Mouse (Mus musculus): ENCODE results near the gene Cfap61.

Gene Cfap61

DNA sequence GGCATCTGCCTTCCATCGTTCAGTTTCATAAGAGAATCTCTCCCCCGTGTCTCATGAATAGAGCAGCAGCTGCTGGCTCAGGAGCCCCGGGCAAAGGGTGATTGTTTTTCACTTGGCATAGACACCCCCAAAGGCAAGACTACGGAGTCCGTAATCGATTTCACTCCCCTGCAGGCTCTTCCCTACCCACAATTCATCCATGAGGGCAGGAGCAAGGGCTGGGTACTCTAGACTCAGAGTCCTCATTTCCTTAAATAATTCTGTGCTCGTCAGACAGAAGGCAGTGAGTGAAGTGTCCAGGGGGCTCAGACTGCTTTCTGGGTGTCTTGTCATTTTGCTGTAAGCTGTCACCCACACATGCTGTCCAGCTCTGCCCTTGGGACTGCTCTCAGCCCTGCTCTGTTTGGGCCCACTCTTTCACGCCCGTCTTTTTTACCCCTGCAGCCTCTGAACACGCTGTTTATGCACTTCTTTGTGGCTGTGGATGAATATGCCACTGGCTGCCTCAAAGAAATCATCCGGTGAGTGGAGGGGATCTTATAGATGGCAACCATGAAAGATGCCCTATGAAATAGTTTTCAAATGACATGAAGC lies 15.0 kb downstream of the Cfap61 start:
- DNase-seq (ENCODE audit: low spot score in 2 of 2) = no peak

DNA sequence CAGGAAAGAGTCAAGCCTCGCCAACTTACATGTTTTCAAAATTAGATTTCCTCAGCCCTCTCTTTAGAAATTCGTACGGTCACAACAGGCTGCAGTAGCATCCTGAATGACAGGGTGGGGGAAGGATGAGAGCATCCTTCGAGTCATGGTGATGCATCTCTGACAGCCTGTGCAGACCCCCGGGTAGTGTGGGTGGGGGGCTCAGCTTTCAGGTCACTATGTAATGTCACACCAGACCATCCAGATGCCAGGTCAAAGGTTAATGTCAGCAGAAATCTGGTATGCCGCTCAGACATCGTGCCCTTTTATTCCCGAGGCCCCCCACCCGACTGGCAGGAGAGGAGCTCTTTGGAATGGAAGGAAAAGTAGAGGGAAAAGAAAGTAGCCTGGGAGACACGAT lies 15.7 kb downstream of the Cfap61 start:
- DNase-seq (ENCODE audit: low spot score in 2 of 2) = no peak

DNA sequence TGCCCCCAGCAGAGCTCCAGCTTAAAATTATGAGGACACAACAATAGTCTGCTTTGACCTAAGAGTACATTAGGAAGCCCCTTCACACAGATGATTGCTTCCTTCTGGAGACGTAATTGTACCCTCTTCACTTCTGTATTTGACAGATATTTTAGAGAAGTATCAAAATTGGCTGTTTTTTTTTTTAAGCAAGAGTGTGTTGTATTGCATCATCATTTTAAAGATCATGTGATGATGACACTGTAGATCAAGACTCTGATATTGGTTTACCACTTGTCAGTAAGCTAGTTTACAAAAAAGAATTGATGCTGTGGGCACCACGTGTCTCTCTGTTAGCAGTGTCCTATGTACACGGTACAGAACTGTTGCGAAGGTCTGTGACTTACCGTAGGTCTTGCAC lies 18.1 kb downstream of the Cfap61 start:
- DNase-seq (ENCODE audit: low spot score in 2 of 2) = no peak

DNA sequence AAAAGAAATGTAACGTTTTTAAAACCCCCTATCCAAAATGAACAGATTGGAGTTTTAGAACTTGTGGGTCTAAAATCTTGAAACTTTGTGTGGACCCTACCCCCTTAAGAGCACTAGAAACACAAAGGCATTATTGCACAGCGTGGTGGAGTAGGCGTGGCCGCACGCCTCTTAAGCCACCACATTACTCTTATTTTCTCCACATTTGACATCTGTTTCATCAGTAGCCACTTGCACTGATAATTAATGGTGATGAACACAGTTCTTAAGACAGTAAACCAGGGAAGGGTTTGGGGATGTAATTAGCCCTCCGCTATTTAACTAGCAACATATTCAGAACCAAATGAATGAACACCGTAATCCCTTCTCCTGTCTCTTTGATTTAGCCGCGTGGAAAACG lies 21.3 kb downstream of the Cfap61 start:
- DNase-seq (ENCODE audit: low spot score in 2 of 2) = no peak

DNA sequence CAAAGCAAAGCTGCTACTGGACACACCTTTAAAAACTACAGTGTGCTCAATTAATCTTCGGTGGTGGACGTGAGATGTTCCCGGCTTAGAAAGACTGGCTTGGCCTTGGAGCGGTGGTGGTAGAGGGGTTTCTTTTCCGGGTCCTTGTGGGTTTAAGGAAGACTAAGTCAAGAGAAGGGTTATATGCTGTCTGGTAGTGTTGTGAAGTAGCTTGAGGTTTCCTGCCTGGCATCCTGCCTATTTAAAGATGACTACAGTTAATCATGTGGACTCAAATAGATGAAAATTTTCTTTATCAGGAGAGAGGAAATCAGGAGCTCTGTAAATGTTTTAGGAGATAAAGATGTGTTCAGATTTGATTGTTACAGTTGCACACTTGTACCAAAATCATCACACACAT lies 21.7 kb downstream of the Cfap61 start:
- DNase-seq (ENCODE audit: low spot score in 2 of 2) = no peak

DNA sequence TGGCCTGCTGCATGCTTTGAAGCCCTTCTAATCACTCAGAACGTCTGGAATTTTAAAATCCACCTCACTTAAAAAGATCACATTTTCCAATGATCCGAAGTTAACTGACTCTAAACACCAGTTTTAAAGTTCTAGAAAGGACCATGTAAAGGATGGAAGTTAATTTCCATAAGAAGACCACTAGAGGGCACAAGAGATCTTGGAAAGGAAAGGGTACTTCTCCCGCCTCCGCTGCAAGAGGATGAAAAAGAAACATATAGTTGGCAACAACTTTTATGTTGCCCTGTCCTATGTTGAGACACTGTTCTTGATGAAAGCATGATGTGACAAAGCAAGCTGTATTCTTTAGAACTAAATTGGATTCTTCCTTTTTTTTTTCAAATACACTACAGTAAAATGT lies 22.9 kb downstream of the Cfap61 start:
- DNase-seq (ENCODE audit: low spot score in 2 of 2) = no peak

DNA sequence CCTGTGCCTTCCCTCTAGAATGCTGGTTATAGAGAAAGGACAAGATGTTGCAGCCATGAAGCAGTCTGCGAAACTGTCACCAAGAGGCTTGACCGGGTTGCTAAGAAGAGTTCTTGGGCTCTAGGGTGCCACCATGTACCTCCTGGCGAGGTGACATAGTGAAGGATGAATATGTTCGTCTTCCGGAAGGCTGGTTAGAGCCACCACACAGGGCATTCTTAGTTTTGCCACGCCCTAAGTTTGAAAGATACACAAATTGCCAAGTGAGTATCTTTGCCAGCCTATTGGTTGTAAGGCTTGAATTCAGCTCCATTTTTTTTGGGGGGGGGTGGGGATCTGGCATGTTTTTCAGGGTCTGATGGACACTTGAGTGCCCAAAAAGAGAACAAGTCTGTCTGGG lies 23.5 kb downstream of the Cfap61 start:
- no peak for DNase-seq (ENCODE audit: low spot score in 2 of 2)

DNA sequence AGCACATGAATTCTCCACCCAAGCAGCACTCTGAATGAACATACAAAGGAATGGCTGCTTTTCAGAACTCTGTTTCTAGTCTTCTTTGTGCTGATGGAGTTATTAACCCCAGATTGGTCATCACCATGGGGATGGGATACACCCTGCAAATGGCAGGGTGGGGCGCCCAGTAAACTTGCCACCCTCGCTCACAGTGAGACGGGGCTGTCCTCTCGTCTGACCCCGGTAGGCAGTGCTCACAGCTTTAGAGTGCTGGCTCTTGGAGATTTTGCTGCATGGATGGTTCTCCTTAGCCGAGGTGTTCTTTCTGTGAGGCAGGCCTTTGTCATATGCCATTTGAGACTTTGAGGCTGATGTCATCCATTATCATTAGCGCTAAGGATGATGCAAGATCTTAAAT lies 24.0 kb downstream of the Cfap61 start:
- DNase-seq (ENCODE audit: low spot score in 2 of 2) = no peak

DNA sequence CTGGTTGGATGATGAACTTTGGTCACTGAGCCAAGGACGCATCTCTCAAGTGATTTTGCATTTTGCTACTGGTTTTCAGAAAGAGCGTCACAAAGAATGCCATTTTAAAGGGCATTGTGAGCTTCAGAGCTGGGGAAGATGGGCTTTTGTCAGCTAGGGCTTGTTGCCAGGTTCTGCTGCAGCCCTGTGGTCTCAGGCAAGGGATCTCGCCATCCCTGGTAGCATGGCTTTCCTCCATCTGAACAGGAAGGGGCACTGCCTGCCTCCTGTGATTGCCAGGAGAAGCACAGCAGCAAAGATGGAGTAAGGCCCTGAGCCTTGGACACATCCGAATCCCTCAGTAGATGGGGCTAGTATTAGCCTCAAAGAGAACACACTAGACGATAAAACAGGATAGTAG lies 27.3 kb downstream of the Cfap61 start:
- no peak for DNase-seq (ENCODE audit: low spot score in 2 of 2)

DNA sequence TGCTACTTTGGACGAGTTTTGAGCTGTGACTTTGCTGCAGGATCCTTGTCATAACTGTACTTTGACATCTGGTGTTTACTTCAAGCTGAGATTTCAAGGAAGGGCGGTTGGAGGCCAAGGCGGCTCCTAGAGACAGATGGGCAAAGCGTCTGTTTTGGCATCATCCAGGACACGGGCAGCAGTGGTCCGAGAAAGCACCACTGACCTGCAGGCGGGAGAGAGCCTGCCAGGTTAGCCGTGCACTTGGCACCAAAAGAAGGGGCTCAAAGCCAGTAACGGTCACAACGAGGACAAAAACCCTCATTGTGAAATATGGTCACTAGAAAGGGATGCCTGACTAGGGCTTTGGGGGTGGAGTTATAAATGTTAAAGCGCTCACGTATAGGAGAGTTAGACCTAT lies 36.2 kb downstream of the Cfap61 start:
- peak; percentile 43 to 81 for DNase-seq (ENCODE audit: low spot score in 2 of 2)

DNA sequence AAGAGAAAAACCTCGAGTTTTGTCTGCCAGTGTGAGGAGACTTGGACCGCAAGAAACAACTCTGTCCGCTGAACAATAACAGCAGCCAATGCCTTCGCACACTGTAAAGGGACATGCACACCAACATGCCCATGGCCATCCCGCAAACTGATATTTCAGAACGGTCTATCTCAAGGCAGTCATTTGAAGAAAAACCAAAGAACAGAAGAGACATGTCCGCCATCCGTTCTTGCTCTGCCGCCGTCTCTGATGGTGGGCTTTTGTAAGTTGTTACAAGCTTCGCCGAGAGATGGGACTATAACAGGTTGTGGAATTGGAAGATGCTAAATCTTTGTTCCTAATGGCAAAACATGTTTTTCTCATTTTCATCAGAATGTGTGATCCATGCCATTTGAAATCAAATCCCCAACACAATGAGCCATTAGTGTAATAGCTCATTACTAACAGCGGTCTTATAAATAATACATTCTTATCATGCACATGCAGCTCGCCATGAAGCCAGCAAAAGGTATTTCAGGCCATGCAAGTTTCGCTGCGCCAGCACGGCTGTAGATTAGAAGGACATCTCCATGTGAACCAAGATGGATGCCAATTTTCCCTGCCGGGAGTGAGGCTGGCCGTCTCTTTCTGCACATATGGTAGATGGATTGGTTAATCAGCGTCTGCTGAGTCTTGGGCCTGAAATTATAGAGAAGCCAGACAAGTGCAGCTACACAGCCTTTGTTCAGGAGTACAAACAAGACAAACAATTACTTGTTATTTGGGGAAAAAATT lies 36.8 kb downstream of the Cfap61 start:
- peak in 1 of 2 experiments; percentile 65 for DNase-seq (ENCODE audit: low spot score in 2 of 2)

DNA sequence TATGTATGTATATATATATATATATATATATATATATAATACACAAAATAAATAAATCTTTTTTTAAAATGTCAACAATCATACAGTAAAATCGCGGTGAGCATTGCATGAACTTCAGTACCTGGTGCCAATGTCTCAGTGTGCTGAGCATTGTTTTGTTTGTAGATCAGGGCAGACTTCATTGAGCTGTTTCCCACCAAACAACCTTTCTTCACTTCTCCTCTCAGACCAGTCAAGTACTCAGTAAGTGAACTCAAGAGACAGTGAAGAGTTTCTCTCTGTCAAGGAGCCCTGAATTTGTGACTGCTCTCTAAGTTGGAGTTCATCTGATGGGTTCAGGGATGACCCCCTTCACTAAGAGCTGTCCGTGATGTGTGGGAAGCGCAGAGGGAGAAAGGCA lies 38.0 kb downstream of the Cfap61 start:
- no peak for DNase-seq (ENCODE audit: low spot score in 2 of 2)

DNA sequence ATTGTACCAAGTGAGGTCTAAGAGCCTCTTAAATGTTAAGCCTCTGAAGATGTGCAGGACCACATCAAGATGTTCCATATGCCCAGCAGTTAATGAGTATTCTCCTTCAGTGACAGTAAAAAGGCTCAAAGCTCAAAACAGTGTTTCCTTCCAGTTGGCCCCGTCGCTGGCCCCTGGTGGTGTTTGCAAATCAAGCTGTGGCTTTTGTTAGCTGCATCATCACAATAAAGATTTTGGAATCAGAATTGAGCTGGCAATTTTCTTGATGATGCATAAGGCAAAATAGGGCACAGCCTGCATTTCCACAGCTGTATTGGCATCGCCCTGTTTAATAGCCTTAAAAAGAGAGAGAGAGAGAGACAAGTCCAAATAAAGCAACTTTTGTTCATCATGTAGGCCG lies 45.0 kb downstream of the Cfap61 start:
- no peak for DNase-seq (ENCODE audit: low spot score in 2 of 2)

DNA sequence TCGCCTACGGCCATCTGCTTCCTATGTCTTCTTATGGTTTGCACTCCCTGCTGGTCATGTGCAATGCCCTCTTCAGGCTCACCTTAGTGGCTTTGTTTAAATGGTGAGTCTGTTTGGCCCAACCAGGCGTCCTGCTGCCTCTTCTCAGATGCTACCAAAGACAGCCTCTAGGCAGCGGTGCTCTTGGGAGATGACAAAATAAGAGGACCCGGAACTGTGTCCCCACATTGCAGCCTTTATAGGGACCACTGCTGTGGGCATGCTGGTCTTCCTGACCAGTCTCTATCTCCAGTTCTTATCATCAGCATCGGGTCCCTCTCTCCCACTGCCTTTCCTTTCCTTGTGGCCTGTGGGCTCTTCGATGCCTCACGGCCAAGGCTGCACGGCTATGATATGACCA lies 46.3 kb downstream of the Cfap61 start:
- no peak for DNase-seq (ENCODE audit: low spot score in 2 of 2)

DNA sequence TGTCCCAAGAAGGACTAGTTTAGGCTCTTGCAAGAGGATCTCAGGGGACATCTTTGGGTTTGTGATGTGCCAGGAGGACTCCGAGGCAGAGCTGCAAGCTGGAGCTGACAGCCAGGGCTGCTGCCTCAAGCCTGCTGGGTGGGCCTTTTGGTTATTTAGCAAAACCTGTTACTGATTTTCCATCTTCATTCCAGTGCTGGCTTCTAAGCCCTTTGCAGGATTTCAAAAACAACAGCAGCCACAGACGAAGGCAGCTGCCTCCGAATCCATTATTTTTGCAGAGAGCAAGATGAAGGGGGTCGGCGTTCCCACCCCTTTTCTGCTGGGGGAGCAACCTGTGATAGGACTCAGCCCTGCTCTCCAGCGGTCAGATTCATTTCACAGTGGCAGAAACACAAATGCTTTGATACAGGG lies 47.1 kb downstream of the Cfap61 start:
- DNase-seq (ENCODE audit: low spot score in 2 of 2) = peak in 1 of 2 experiments; percentile 51

DNA sequence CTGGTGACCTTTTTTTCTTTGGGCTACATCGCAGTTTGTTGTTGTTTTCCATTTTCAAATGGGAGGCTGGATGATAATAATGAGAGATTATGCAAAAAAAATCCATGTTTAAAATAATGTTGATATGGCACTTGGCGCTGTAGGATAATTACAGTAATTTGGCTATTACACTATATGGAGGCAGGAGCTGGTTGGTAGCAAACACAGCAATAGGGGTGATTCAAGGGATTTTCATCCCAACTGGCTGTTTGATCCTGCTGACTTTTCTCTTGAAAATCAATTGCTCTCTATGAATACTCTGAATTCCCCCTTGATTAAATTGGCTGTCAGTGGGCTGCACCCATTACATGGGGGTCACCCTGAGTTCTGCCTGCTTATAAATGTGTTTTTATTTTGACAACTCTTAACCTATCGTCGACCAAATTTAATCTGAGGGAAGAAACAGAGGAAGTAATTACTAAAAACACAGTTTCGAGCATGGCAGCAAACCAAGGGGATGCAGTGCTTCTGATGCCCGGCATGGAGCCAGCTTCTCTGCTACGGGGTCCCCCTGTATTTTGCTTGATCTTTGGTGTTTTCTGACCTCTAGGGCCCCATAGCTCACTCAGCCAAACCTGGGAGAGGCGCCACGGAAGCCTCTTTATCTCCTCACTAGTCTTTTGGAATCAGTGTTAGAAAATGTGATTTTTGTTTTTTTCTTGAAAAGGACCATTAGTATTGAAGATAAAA lies 47.9 kb downstream of the Cfap61 start:
- DNase-seq (ENCODE audit: low spot score in 2 of 2) = no peak

DNA sequence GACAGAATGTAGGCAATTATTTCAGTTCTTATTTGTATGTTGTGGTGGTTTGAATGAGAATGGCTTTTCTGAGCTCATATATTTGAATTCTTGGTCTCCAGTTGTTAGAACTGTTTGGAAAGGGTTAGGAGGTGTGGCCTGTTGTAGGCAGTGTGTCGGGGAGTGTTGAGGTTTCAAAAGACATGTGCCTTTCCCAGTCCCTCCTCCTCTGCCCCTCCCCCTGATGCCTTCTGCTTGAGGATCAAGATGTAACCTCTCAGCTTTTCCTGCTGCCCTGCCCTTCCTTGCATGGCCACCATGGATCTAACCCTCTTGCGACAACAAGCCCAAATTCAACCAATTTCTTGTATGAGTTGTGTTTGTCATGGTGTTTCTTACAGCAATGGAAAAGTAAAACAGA lies 53.2 kb downstream of the Cfap61 start:
- no peak for DNase-seq (ENCODE audit: low spot score in 2 of 2)

DNA sequence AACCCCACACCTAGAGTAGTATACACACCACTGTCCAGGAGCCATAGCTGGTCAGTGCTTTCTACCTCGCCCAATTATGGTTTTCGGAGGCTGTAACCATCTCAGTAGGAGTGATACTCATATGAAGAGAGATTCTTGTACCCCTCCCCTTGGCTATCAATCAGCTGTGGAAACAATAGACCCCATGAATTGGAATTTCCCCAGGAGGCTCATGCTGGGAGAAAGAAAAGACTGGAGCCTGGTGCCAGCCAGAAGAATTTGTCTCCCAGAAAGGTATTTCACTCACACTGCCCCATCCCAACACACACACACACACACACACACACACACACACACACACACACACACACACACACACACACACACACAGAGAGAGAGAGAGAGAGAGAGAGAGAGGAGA lies 55.9 kb downstream of the Cfap61 start:
- DNase-seq (ENCODE audit: low spot score in 2 of 2) = no peak

DNA sequence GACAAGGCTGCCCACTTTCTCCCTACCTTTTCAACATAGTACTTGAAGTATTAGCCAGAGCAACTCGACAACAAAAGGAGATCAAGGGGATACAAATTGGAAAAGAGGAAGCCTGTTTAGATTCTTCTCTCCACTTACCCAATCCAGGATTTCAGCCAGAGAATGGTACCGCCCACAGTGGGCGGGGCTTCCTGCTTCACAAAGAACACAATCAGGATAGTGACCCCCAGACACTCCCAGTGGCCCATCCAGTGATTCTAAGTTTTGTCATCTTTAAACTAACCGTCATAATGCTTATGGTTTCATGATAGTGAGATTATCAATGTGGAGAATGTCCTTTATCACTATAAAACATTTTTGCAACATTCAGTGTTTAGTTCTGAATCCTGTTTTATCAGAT lies 61.9 kb downstream of the Cfap61 start:
- DNase-seq (ENCODE audit: low spot score in 2 of 2) = no peak

DNA sequence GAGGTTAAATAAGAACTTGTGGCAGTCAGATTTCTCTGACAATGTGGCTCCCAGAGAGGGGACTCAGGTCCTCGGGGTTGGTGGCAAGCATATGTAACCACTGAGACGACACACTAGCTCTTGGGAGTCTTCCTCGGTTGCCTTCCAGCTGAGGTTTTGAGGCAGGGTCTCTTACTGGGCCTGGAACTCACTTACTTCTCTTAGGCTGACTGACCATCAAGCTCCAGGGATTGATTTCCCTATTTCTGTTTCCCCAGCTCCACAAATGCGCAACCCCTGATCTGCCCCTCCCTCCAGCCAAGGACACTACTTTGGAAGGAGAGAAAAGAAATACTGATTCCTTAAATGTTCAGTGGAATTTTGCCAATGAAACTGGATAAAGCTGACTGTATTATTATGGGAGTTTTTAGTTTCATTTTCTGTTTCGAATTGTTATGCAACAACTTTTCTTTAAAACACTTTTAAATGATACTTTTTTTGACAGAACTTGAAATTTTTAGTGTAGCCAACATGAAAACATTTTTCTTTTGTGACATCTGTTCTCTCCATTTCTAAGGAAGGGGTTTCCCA lies 63.5 kb downstream of the Cfap61 start:
- no peak for DNase-seq (ENCODE audit: low spot score in 2 of 2)

DNA sequence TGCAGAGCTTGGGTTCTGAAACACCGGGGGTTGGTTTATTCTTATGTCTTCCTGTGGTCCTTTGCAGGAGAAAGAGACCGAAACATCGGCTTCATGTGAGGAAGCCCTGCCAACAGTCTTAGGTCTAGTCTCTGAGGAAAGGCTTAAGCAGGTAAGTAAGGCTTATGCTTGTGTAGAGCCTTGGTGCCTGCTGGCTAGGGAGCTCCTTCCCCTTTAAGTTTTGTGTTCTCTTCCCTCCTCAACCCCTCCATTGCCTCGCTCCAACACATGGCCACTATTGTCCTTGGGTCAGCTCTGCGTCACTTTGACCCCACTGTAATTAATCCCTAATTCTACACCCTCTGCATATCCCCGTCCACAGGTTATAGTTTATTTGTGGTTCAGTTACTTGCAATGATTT lies 74.2 kb downstream of the Cfap61 start:
- DNase-seq (ENCODE audit: low spot score in 2 of 2) = no peak

DNA sequence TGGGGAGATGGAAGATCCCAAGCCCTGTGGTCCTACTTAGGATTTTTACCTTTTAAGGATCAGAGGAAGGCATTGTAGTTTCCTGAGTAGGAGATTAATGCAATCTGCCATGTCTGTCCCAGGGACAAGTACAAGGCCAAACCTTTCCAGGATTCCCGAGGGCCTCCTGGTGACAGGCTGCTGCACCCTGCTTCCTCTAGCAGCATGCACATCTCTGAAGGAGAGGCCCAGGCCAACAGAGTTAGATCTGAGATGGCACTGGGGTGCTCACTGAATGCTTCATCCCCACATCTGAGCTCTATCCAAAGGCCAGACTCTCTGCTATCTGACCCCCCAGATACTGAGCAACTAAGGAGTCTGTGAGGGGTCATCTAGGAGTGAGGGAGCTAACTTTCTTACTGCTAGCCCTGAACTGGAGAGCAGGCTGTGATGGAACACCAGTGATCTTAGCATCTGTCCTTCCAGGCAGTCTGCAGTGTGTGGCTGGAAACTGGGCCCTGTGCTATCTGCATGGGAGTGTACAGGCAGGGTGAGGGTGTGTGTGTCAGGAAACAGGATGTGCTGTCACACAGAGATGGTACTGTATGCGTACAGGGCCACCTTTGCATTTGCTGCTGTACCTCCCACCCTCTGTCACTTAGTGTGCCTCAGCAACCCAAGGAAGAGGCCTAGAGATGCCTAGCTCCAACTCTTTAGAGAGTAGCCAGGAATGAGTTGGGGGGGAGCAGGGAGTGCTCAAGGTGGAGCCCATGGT lies 75.2 kb downstream of the Cfap61 start:
- no peak for DNase-seq (ENCODE audit: low spot score in 2 of 2)

Data from cerebellum, postnatal 4 days (tissue).